In genomic region chr11:105321090-105321489, GRCm38 (mm10) we compare ENCODE assay signal across 24 mouse cellular contexts. TPM values are rescaled to one million over a fixed set of nuclear protein-coding genes. Genes with fewer than 3 reads are reported as not detected.
"Had no signal": no experiment of that assay in that cellular context is flagged by ENCODE, and none has a peak within 500 bp of the region (broad histone marks: within the 10 kb centered on the region; RNA-seq: fewer than 3 reads in every experiment).

No protein-coding gene starts in this region.

- H3K36me3 ChIP-seq: heart, embryonic 15.5 days; hindbrain, embryonic 13.5 days; hindbrain, embryonic 15.5 days; liver, embryonic 13.5 days had no signal

- H3K27ac ChIP-seq: heart, adult 2 months; heart, embryonic 13.5 days; heart, embryonic 15.5 days; hindbrain, embryonic 13.5 days; hindbrain, embryonic 15.5 days; hindbrain, postnatal 0 days; kidney, embryonic 15.5 days; kidney, postnatal 0 days; left cerebral cortex, adult 2 months; limb, embryonic 10.5 days; limb, embryonic 12.5 days; liver, embryonic 13.5 days had no signal

- H3K9me3 ChIP-seq: heart, embryonic 13.5 days; heart, embryonic 15.5 days; hindbrain, embryonic 13.5 days; hindbrain, embryonic 15.5 days; kidney, embryonic 15.5 days; limb, embryonic 10.5 days; limb, embryonic 12.5 days; liver, embryonic 13.5 days had no signal

- H3K27me3 ChIP-seq: heart, embryonic 13.5 days; heart, embryonic 15.5 days; hindbrain, embryonic 13.5 days; hindbrain, embryonic 15.5 days; kidney, embryonic 15.5 days; limb, embryonic 12.5 days; liver, embryonic 13.5 days had no signal

- H3K9ac ChIP-seq: heart, embryonic 13.5 days; heart, embryonic 15.5 days; hindbrain, embryonic 13.5 days; hindbrain, embryonic 15.5 days; kidney, embryonic 15.5 days; limb, embryonic 12.5 days; liver, embryonic 13.5 days had no signal

- DNase-seq: gastrocnemius, postnatal 14 days; gastrocnemius, postnatal 36 days; heart, adult 11 months; heart, adult 2 months; heart, postnatal 14 days; heart, postnatal 36 days; kidney, adult 11 months; kidney, adult 2 months; kidney, adult 9 months; kidney, postnatal 14 days; kidney, postnatal 36 days; liver; liver, embryonic 13.5 days had no signal

- H3K4me1 ChIP-seq: heart, embryonic 15.5 days; hindbrain, embryonic 13.5 days; hindbrain, embryonic 15.5 days; limb, embryonic 10.5 days; limb, embryonic 12.5 days; liver, embryonic 13.5 days had no signal

- H3K4me3 ChIP-seq: heart, adult 2 months; heart, embryonic 13.5 days; heart, embryonic 15.5 days; hindbrain, embryonic 13.5 days; hindbrain, embryonic 15.5 days; kidney, embryonic 15.5 days; left cerebral cortex, adult 2 months; limb, embryonic 10.5 days; limb, embryonic 12.5 days; liver, embryonic 13.5 days had no signal

RNA-seq across cellular contexts. Expression of gene Mrc2, which starts 28.6 kb away (rescaled TPM):
- total RNA-seq: hematopoietic stem cell, adult 5-6 weeks had no signal
